Mouse (Mus musculus) stomach, embryonic 16.5 days (tissue): ENCODE data around the gene B430306N03Rik. TPM values are rescaled to one million over a fixed set of nuclear protein-coding genes. Genes with fewer than 3 reads are reported as not detected.
"Not testable (repeated sequence)": the region's sequence is repeated elsewhere in the genome, so short reads cannot be mapped to it uniquely, and the experiment has no call there.

ENCODE experiments used
- ATAC-seq: fragments of 200-750 bp; cut with Nextera tagmentation; 2 replicates; pipeline ENCODE4 v1.8.0; 2017; ENCODE audit warnings: moderate number of reproducible peaks, moderate TSS enrichment; ENCODE audit not compliant: insufficient read depth, low FRiP score
- H3K27ac ChIP-seq: fragments of 300-500 bp; sonication (generic); 2 replicates; pipeline ENCODE4 v1.5.1; 2014; ENCODE audit warnings: low read length
- H3K27me3 ChIP-seq: fragments of 300-500 bp; sonication (generic); 2 replicates; pipeline ENCODE4 v1.6.1; 2014; ENCODE audit warnings: low read length, control low read depth, mixed read lengths; ENCODE audit not compliant: control insufficient read depth, insufficient read depth
- H3K36me3 ChIP-seq: fragments of 300-500 bp; sonication (generic); 2 replicates; pipeline ENCODE4 v1.6.1; 2014; ENCODE audit warnings: low read length; ENCODE audit not compliant: control insufficient read depth, insufficient read depth
- H3K4me1 ChIP-seq: fragments of 300-500 bp; sonication (generic); 2 replicates; pipeline ENCODE4 v1.6.1; 2014; ENCODE audit warnings: low read length, control low read depth, mixed read lengths; ENCODE audit not compliant: control insufficient read depth, insufficient read depth
- H3K4me2 ChIP-seq: fragments of 300-500 bp; sonication (generic); 2 replicates; pipeline ENCODE4 v1.6.1; 2014; ENCODE audit warnings: low read depth, low read length, mixed read lengths
- H3K4me3 ChIP-seq: fragments of 300-500 bp; sonication (generic); replicated peaks from 2 replicates; pipeline ENCODE4 v1.5.1; 2014; ENCODE audit warnings: mild to moderate bottlenecking, low read length
- H3K9ac ChIP-seq: fragments of 300-500 bp; sonication (generic); 2 replicates; pipeline ENCODE4 v1.6.1; 2014; ENCODE audit warnings: low read length
- H3K9me3 ChIP-seq: fragments of 300-500 bp; sonication (generic); replicated peaks from 2 replicates; pipeline ENCODE4 v1.6.1; 2016; ENCODE audit warnings: low read length, control low read depth; ENCODE audit not compliant: control insufficient read depth
- WGBS: fragments of 180-500 bp; shearing (Covaris S2); extraction: QIAGEN DNeasy Blood & Tissue Kit; methylation state at CpG from one replicate; pipeline ENCODE4 v1.1.7; 2014; 5-methylcytosine and 5-hydroxymethylcytosine counted together
- polyA plus RNA-seq: library from polyadenylated mRNA; unstranded; fragments of >200 nt; fragmentation: Nextera tagmentation; extraction: Ambion mirVana; gene quantifications from 2 replicates; pipeline ENCODE4 v1.2.1, GENCODE M21; 2015

Gene B430306N03Rik
- polyA plus RNA-seq: 0.41 and 0.57 TPM in 2 replicates

- H3K36me3 ChIP-seq, H3K4me1 ChIP-seq, H3K9ac ChIP-seq, H3K27ac ChIP-seq, ATAC-seq, H3K27me3 ChIP-seq, H3K4me3 ChIP-seq, H3K9me3 ChIP-seq, H3K4me2 ChIP-seq: not testable (repeated sequence)
- WGBS: 86% methylated on average over 3 of the region's 3 CpGs
Observed at GRCm38 (mm10) chr17:48315905-48316579, at the start of gene B430306N03Rik. Gene B430306N03Rik, plus strand, starts transcription at chr17:48316141.

DNA sequence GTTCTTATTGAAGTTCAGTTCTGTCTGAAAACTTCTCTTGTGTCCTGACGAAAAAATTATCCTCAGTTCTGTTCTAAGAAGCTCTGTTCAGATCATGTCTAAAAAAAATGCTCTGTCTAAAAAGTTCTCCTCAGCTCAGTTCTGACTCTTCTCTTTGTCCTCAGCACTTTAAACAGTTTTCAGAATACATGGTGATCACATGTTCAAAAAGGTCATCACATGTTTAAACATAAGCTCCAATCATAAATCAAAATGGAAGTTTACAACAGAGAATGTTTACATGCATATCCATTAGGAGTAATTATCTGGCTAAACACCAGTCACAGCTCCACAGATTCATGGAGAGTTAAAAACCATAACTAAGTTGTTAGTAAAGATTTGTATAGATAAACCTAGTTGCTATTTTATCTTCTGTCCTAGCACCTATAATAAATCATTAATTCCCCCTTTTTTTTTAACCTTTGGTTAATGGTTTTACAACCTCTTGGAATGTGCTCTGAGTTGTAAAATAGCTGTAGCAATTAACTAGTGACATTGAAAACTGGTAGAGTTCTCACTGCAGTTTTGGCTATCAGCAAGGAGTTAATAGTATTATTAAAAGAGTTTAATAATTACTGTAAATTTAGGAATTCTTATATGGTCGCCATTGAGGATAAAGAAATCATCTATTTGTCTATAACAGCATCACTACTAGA, 49.2 kb upstream of the B430306N03Rik start:
- Histone ChIP-seq H3K9ac (no peak overlapping the region), H3K4me3 (no peak overlapping the region), H3K4me2 (no peak overlapping the region), H3K27ac (no peak overlapping the region), H3K4me1 (no peaks in the 10 kb centered on the region), H3K27me3 (no peaks in the 10 kb centered on the region), H3K36me3 (no peaks in the 10 kb centered on the region), H3K9me3 (no peaks in the 10 kb centered on the region)
- no peak for ATAC-seq
- WGBS: 27% methylated on average over 2 of the region's 2 CpGs

- Histone ChIP-seq H3K9ac (no peak overlapping the region), H3K36me3 (no peaks in the 10 kb centered on the region), H3K27ac (no peak overlapping the region), H3K27me3 (no peaks in the 10 kb centered on the region), H3K4me2 (no peak overlapping the region), H3K4me1 (no peaks in the 10 kb centered on the region), H3K4me3 (no peak overlapping the region), H3K9me3 (no peaks in the 10 kb centered on the region)
- 82% methylated on average over 1 of the region's 1 CpGs for WGBS
- no peak for ATAC-seq
Observed at GRCm38 (mm10) chr17:48267591-48267990, 48.4 kb upstream of the B430306N03Rik start.

GRCm38 (mm10) chr17:48268276-48268675, 47.7 kb upstream of the B430306N03Rik start:
- H3K27me3 ChIP-seq: no peaks in the 10 kb centered on the region
- ATAC-seq: no peak
- no peak overlapping the region for H3K9ac ChIP-seq
- no peaks in the 10 kb centered on the region for H3K4me1 ChIP-seq
- H3K27ac ChIP-seq: no peak overlapping the region
- H3K4me2 ChIP-seq: no peak overlapping the region
- no peak overlapping the region for H3K4me3 ChIP-seq
- no peaks in the 10 kb centered on the region for H3K9me3 ChIP-seq
- H3K36me3 ChIP-seq: no peaks in the 10 kb centered on the region

DNA sequence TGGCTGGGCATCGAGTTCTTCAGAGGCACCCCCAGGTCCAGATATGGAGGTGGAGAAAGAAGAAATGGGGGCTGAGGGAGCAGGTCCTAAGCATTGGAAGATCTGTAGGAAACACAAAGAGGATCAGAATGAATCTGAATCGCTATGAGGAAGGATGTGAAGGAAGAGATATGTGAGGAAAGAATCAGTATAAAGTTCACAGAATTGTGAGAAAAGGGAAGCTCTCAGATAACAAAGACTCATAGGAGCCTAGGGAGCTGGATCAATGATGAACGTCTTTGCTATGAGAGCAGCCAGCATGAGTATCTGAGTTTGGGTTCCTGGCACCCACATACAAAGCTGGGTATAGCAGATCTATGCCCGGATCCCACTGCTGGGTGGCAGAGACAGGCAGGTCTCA, 46.1 kb upstream of the B430306N03Rik start:
- H3K27me3 ChIP-seq: no peaks in the 10 kb centered on the region
- H3K36me3 ChIP-seq: no peaks in the 10 kb centered on the region
- no peak for ATAC-seq
- H3K4me3 ChIP-seq: no peak overlapping the region
- H3K9me3 ChIP-seq: no peaks in the 10 kb centered on the region
- no peak overlapping the region for H3K4me2 ChIP-seq
- H3K9ac ChIP-seq: no peak overlapping the region
- 69% methylated on average over 4 of the region's 4 CpGs for WGBS
- H3K27ac ChIP-seq: no peak overlapping the region
- H3K4me1 ChIP-seq: no peaks in the 10 kb centered on the region

DNA sequence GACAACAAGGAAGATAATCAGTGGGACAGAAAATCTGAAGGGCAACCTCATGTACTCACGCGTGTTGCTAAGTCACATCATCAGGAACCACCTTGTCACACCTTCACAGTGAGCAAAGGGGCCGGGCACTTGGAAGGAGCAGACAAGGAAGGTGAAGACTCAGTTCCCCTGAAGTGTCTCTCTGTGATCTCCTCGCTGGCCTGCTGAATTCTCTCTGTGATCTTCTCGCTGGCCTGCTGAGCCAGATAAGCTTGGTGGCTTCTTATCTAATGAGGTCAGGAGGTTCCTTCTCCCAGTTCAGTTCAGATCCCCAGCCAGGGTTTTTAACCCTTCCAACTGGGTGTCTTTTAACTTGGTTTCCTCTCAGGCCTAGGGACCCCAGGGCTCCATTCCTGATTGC, 43.8 kb upstream of the B430306N03Rik start:
- Histone ChIP-seq H3K9me3 (no peaks in the 10 kb centered on the region), H3K9ac (no peak overlapping the region), H3K4me3 (no peak overlapping the region), H3K27ac (no peak overlapping the region), H3K27me3 (no peaks in the 10 kb centered on the region), H3K4me1 (no peaks in the 10 kb centered on the region), H3K36me3 (no peaks in the 10 kb centered on the region), H3K4me2 (no peak overlapping the region)
- 71% methylated on average over 5 of the region's 5 CpGs for WGBS
- ATAC-seq: no peak; the same call in 1 of the 2 replicates

GRCm38 (mm10) chr17:48272598-48272997, 43.3 kb upstream of the B430306N03Rik start:
- Histone ChIP-seq H3K9ac (no peak overlapping the region), H3K4me2 (no peak overlapping the region), H3K4me1 (no peaks in the 10 kb centered on the region), H3K27ac (no peak overlapping the region), H3K36me3 (no peaks in the 10 kb centered on the region), H3K27me3 (no peaks in the 10 kb centered on the region), H3K4me3 (no peak overlapping the region), H3K9me3 (no peaks in the 10 kb centered on the region)
- WGBS: 76% methylated on average over 4 of the region's 4 CpGs
- no peak for ATAC-seq

DNA sequence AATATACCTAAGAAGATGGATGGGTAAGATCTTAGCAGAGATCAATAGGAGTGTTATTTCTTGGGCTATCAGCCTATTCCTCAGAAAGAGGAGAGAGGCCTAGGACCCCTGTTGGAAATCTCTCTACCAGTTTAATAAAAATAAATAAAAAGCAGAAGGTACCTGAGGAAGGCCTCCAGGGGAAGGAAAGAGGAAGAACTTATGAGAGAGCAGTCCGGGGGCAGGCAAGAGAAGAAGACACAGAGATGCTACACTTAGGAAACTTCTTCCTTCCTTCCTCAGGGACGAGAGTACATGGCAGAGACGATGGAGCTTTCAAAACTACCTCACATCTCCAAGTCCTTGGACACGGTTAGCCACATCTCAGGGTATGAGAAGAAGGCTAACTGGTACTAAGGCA, 41.8 kb upstream of the B430306N03Rik start:
- no peaks in the 10 kb centered on the region for H3K9me3 ChIP-seq
- WGBS: 86% methylated on average over 4 of the region's 4 CpGs
- H3K36me3 ChIP-seq: no peaks in the 10 kb centered on the region
- H3K4me3 ChIP-seq: no peak overlapping the region
- no peak overlapping the region for H3K27ac ChIP-seq
- no peaks in the 10 kb centered on the region for H3K27me3 ChIP-seq
- no peak for ATAC-seq
- no peak overlapping the region for H3K9ac ChIP-seq
- H3K4me2 ChIP-seq: no peak overlapping the region
- no peaks in the 10 kb centered on the region for H3K4me1 ChIP-seq

DNA sequence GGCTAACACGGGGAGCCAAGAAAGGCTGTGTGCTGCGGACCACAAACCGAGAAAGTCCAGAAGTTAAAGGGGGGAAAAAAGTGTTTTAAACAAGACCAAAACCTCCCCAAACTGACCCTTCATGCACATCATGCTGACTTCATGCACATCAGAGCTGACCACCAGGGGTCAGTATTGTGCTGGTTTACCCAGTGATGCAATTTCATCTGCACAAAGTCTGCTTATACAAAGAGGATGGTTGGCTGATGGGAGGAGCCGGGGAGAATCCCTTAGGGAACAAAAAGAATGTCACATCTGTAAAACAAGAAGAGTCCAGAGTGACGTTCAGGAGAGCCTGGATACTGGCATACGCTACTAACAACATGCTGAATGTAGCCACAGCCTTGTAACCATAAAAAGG, 41.1 kb upstream of the B430306N03Rik start:
- Histone ChIP-seq H3K4me1 (no peaks in the 10 kb centered on the region), H3K9me3 (no peaks in the 10 kb centered on the region), H3K9ac (no peak overlapping the region), H3K27me3 (no peaks in the 10 kb centered on the region), H3K4me3 (no peak overlapping the region), H3K27ac (no peak overlapping the region), H3K36me3 (no peaks in the 10 kb centered on the region), H3K4me2 (no peak overlapping the region)
- 36% methylated on average over 6 of the region's 6 CpGs for WGBS
- ATAC-seq: no peak
